Comparison of ENCODE assay signal across 9 mouse cellular contexts in the genomic region with DNA sequence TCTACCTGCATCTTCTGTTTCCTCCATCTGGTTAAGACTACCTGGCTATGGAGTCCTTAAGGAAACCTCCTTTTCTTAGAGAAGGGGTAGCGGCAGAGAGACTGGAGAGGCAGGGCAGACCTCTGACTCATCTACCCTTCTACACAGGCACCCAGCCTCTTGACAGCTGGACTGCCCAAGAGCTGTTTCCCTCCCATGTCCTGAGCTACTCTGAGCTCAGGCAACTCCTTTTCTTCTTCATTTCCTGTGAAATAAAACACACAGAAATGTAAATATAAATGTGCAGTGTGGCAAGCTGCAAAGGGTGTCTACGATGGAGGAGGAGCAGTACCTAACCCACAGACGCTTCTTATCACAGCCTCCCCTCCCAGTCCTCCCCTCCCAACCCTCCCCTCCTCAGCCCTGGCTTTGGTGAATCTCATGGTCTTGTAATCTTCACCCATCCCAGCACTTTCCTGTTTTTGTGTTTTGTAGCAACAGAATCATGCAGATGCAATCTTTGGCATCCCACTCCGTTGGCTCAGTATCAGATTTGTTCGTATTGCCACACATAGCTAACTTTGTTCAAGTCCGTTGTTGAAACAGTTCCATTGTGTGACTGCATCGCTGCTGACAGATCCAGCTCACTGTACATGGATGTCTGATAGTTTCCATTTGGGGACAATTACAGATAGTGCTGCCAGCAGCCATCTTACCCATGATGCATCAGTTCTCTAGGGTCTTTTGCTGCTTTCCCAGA. TPM values are rescaled to one million over a fixed set of nuclear protein-coding genes. Genes with fewer than 3 reads are reported as not detected.
A peak's percentile ranks its signal among the peaks of the same experiment; 100 is the strongest.
DNase-seq lines count a peak whose midpoint lies in the region; ATAC-seq and TF ChIP-seq lines count a peak whose summit lies in the region.
"Had no signal": no experiment of that assay in that cellular context is flagged by ENCODE, and none has a peak within 500 bp of the region (broad histone marks: within the 10 kb centered on the region; RNA-seq: fewer than 3 reads in every experiment).

No protein-coding gene starts in this region.

- no peaks in the 10 kb centered on the region for H3K27me3 ChIP-seq in kidney, postnatal 0 days (ENCODE audit: insufficient read depth, low read length)
- no peaks in the 10 kb centered on the region for H3K27me3 ChIP-seq in heart, adult 2 months (ENCODE audit: control insufficient read depth, insufficient read depth, low read length)
- H3K27me3 ChIP-seq: limb, embryonic 13.5 days had no signal

- no peak overlapping the region for H3K4me2 ChIP-seq in kidney, postnatal 0 days (ENCODE audit: low read length)
- H3K4me2 ChIP-seq: limb, embryonic 13.5 days had no signal

- TF ChIP-seq POLR2A in heart, adult 2 months (IDR thresholded peaks at IDR 0.05; ENCODE audit: insufficient read depth, low read depth, low read length) = peak; percentile 33; the same call in 1 of the 2 replicates

- WGBS in kidney, postnatal 0 days = 52% methylated on average over 7 of the region's 7 CpGs
- 13% methylated on average over 7 of the region's 7 CpGs for WGBS in heart, adult 2 months

- no peaks in the 10 kb centered on the region for H3K9me3 ChIP-seq in kidney, postnatal 0 days (replicated peaks; ENCODE audit: low read length)
- H3K9me3 ChIP-seq: limb, embryonic 13.5 days had no signal

- DNase-seq in kidney, postnatal 0 days (ENCODE audit: low spot score) = peak; percentile 44
- no peak for DNase-seq in kidney, postnatal 36 days
- DNase-seq in heart, adult 2 months = peak; percentile 69 to 80
- peak; percentile 92 for DNase-seq in layer of hippocampus, adult 9-11 months
- DNase-seq in natural killer cell, adult 2 months (ENCODE audit: low spot score in 2 of 2) = no peak
- no peak for DNase-seq in cerebellum, adult 11 months

- peaks cover 6% of the 10 kb centered on the region; the same call in 1 of the 2 replicates for H3K4me1 ChIP-seq in kidney, postnatal 0 days (replicated peaks; ENCODE audit: insufficient read depth, low read length)
- peaks cover 8% of the 10 kb centered on the region for H3K4me1 ChIP-seq in heart, adult 2 months (ENCODE audit: control insufficient read depth, insufficient read depth, low read length)
- H3K4me1 ChIP-seq: limb, embryonic 13.5 days had no signal

- H3K9ac ChIP-seq in kidney, postnatal 0 days (ENCODE audit: low read depth, low read length) = no peak overlapping the region
- no peak overlapping the region for H3K9ac ChIP-seq in heart, adult 2 months (ENCODE audit: low read depth, low read length)
- H3K9ac ChIP-seq: limb, embryonic 13.5 days had no signal

- TF ChIP-seq EP300 in heart, adult 2 months (IDR thresholded peaks at IDR 0.05; ENCODE audit: insufficient read depth, low read depth, low read length) = peak; percentile 25; the same call in 1 of the 2 replicates

- peaks cover 10% of the 10 kb centered on the region for H3K36me3 ChIP-seq in kidney, postnatal 0 days (ENCODE audit: insufficient read depth, low read length)
- H3K36me3 ChIP-seq in heart, adult 2 months (ENCODE audit: control insufficient read depth, insufficient read depth, low read length) = no peaks in the 10 kb centered on the region

- no peak; the same call in 1 of the 2 replicates for ATAC-seq in kidney, postnatal 0 days (replicated peaks; ENCODE audit: low FRiP score, low read depth)
- peak; percentile 81 for ATAC-seq in common myeloid progenitor, adult 5-6 weeks (replicated peaks; ENCODE audit: low read depth, poor library complexity, severe bottlenecking)
- ATAC-seq in megakaryocyte progenitor cell, adult 5-6 weeks (replicated peaks; ENCODE audit: poor library complexity) = peak; percentile 89

- no peaks in the 10 kb centered on the region for H3K79me2 ChIP-seq in heart, adult 2 months (replicated peaks; ENCODE audit: control insufficient read depth, insufficient read depth, low read length)

- intact Hi-C loops in heart, adult 2 months (cut with DNase I) = no loop called here

- peak overlapping the region; percentile 70 for H3K27ac ChIP-seq in kidney, postnatal 0 days
- H3K27ac ChIP-seq in heart, adult 2 months = peak overlapping the region; percentile 64
- H3K27ac ChIP-seq: limb, embryonic 13.5 days had no signal

- no peak for TF ChIP-seq CTCF in kidney, postnatal 0 days (IDR thresholded peaks at IDR 0.05; ENCODE audit: low read depth)
- no peak for TF ChIP-seq CTCF in heart, adult 2 months (IDR thresholded peaks at IDR 0.05)

- H3K4me3 ChIP-seq in kidney, postnatal 0 days (replicated peaks; ENCODE audit: low read depth, low read length) = no peak overlapping the region
- H3K4me3 ChIP-seq in heart, adult 2 months = no peak overlapping the region
- H3K4me3 ChIP-seq: limb, embryonic 13.5 days had no signal

RNA-seq across cellular contexts. Expression of gene Add1, which starts 7.8 kb away (rescaled TPM):
- 130 and 143 TPM in 2 replicates for polyA plus RNA-seq in kidney, postnatal 0 days (2015; fragmentation: Nextera tagmentation; extraction: Ambion mirVana)
- total RNA-seq in common myeloid progenitor, adult 5-6 weeks (2017) = 114 and 141 TPM in 2 replicates
- total RNA-seq in heart, adult 2 months (2021) = 100 to 1,000 TPM; 129 TPM
- polyA plus RNA-seq in heart, adult 2 months (2012; rRNA removed) = 116 and 147 TPM in 2 replicates
- 65.1 and 71.0 TPM in 2 replicates for total RNA-seq in megakaryocyte progenitor cell, adult 5-6 weeks (2015)
- total RNA-seq in megakaryocyte progenitor cell, adult 5-6 weeks (2017) = 83.9 and 97.8 TPM in 2 replicates

RNA-seq across cellular contexts. Expression of gene Sh3bp2, which starts 40.1 kb away (rescaled TPM):
- 6.2 and 8.9 TPM in 2 replicates for polyA plus RNA-seq in kidney, postnatal 0 days (2015; fragmentation: Nextera tagmentation; extraction: Ambion mirVana)
- 9.9 and 10.2 TPM in 2 replicates for total RNA-seq in common myeloid progenitor, adult 5-6 weeks (2017)
- 1 to 10 TPM; 2.7 to 3.1 TPM for total RNA-seq in heart, adult 2 months (2021)
- 3.7 and 4.4 TPM in 2 replicates for polyA plus RNA-seq in heart, adult 2 months (2012; rRNA removed)
- total RNA-seq in megakaryocyte progenitor cell, adult 5-6 weeks (2015) = 8.6 and 10.0 TPM in 2 replicates
- 21.0 and 23.0 TPM in 2 replicates for total RNA-seq in megakaryocyte progenitor cell, adult 5-6 weeks (2017)

RNA-seq across cellular contexts. Expression of gene Tnip2, which starts 51.9 kb away (rescaled TPM):
- 16.5 and 17.6 TPM in 2 replicates for polyA plus RNA-seq in kidney, postnatal 0 days (2015; fragmentation: Nextera tagmentation; extraction: Ambion mirVana)
- total RNA-seq in common myeloid progenitor, adult 5-6 weeks (2017) = 20.0 and 29.2 TPM in 2 replicates
- total RNA-seq in heart, adult 2 months (2021) = 1 to 10 TPM; 5.9 to 6.7 TPM
- polyA plus RNA-seq in heart, adult 2 months (2012; rRNA removed) = 12.5 and 14.5 TPM in 2 replicates
- 7.8 and 9.5 TPM in 2 replicates for total RNA-seq in megakaryocyte progenitor cell, adult 5-6 weeks (2015)
- total RNA-seq in megakaryocyte progenitor cell, adult 5-6 weeks (2017) = 17.6 and 22.2 TPM in 2 replicates

Comparison
In these comparisons a context has a peak if more than half of its experiments do, and no peak if none do; other contexts are left out.
1. DNase-seq: peak in kidney, postnatal 0 days (single experiment), heart, adult 2 months (2 of 2) and layer of hippocampus, adult 9-11 months (single experiment); none in kidney, postnatal 36 days (0 of 2), natural killer cell, adult 2 months (0 of 2) and cerebellum, adult 11 months (single experiment).